Mouse (Mus musculus): ENCODE measurements around the gene Vmn1r72.
"Not testable (repeated sequence)": the region's sequence is repeated elsewhere in the genome, so short reads cannot be mapped to it uniquely, and the experiment has no call there.

Vmn1r72 gene

GRCm38 (mm10) chr7:11680047-11680446 is at the start of gene Vmn1r72:
Gene Vmn1r72 (minus strand): TSS chr7:11680147.
- not testable (repeated sequence) for DNase-seq

- not testable (repeated sequence) for DNase-seq
Measured at GRCm38 (mm10) chr7:11617082-11617481, 62.9 kb downstream of the Vmn1r72 start.
